Mouse (Mus musculus) hematopoietic stem cell, adult 5-6 weeks (primary cell): ENCODE results near the gene Pde4d. TPM values are rescaled to one million over a fixed set of nuclear protein-coding genes. Genes with fewer than 3 reads are reported as not detected.

Experiments
- ATAC-seq, 2 experiments: fragments of 125-278 bp in 1 of 2; replicated peaks in 1 of 2; 2 replicates each; pipeline ENCODE4 v1.8.0; 2016 to 2017; ENCODE audit warnings: inconsistent platforms in 2 of 2, mild to moderate bottlenecking in 2 of 2, moderate number of reproducible peaks in 2 of 2, low read depth in 1 of 2, moderate TSS enrichment in 1 of 2; ENCODE audit not compliant: low FRiP score in 2 of 2, poor library complexity in 2 of 2, severe bottlenecking in 2 of 2, insufficient read depth in 1 of 2, low TSS enrichment in 1 of 2
- total RNA-seq: library from RNA; stranded (forward); fragments of 172-1452, 232-1000 nt; gene quantifications from 2 replicates; pipeline ENCODE4 v1.2.3, GENCODE M21; 2017

Gene Pde4d
- total RNA-seq, 1 experiment from 2014 or later = 29.6 TPM

DNA sequence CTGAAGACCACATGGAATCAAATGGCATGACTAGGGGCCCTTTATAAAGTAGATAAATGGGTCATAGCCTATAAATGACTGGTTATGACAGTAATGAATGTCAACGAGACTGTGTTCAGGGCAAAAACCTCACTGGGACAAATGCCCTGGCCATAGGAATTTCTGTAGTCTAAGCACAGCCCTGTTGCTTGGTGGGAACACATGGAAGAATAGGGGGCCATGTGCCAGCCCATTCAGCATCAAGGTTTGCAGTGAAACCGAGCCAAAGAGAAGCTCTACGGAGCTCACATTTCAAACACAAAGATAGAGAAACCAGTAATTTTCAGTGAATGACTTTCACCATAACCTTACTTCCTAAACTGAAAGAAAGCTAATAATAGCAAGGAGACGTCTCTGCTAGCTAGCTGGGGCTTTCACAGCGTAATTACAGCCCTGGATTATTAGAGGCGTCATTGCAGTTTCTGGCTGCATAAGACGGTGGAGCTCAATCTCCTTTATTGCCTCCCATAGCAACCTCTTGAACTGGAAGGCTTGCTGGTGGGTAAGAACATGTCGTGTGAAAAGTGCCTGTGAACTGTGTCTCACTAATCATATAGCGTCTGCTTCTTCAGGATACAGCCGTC lies 1533.2 kb downstream of the Pde4d start:
- no peak for ATAC-seq

DNA sequence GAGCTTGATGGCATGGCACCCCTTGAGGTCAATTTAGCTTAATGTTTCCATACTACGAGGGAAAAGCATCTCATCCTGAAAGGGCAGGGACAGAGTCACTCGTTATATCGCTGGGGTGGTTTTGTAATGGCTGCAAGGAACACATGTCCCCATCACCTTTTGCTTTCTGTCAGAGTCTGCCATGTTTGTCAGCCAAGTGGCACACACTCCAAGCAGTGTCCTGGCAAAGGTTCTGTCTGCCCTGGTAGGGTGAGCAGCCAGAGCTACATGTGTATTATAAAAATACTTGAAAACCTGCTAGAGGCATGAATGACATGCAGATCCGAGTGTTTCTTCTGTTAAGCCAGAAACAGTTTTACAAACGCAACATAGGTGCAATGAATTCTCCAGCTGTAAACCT lies 1535.7 kb downstream of the Pde4d start:
- no peak for ATAC-seq

DNA sequence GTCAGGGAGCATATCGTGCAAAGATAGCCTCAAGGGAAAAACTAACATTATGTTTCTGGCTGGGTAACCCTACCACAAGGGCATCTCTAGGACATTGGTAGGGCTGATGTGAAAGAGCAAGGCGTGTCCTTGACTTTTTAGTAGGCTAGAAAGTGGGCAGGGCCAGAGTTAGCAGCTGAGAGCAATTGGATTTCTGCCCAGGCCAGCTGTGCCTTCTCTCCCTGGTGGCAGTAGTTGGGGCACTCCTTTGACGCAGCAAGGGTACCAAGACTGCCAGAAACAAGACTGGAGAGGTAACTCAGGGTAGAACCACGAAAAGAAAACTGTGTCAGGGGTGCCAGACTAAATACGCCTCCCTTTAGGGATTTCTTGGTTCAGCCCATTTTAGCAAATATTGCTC lies 1536.1 kb downstream of the Pde4d start:
- no peak for ATAC-seq

DNA sequence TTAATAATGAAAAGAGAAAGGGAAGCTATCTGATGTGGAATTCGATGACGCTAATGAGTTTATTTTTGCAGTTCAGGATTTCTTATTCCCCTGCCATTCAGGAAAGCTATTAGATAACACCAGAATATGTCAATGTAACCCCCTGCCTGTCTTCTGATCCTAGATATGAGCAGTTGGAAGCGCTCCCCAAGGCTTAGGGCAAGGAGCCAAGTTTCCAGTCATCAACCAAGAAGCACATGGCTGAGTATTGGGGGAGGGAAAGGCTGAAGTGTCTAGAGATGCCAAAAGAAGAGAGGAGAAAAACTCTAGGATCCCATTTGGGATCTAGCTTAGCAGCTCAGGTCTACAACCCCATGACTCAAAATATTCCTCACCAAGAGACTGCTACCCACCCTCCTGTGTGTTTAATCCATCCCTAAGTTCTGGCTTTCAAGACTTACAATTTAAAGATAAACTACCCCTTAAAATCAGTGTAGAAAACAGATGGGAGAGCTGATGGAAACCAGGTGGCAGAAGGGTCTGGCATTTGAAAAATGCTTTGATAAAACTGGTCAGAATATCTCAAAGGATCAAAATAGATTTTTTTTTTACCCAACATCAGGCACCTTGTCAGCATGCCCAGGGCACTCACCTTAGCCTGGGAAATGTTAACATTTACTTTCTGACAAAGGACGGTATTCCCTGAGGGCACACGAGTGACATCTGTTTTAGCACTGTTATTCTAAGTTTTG lies 1543.2 kb downstream of the Pde4d start:
- ATAC-seq = no peak

GRCm38 (mm10) chr13:109994240-109994764 lies 1544.6 kb downstream of the Pde4d start:
- no peak for ATAC-seq

- no peak for ATAC-seq
Measured at GRCm38 (mm10) chr13:110002081-110002480, 1552.3 kb downstream of the Pde4d start.

Other genes starting within 250 kb of the Pde4d start
- gene Elovl7, start 235.5 kb upstream of the Pde4d start, total RNA-seq = 4.0 and 4.6 TPM in 2 replicates
- gene Depdc1b, start 133.6 kb upstream of the Pde4d start, total RNA-seq = 16.1 and 19.9 TPM in 2 replicates